Mouse (Mus musculus): ENCODE data around the gene Mas1. TPM values are rescaled to one million over a fixed set of nuclear protein-coding genes. Genes with fewer than 3 reads are reported as not detected.
A peak's percentile ranks its signal among the peaks of the same experiment; 100 is the strongest.

The Mas1 gene
- polyA plus RNA-seq, 1 experiment from 2014 or later, result 1.2 TPM

- no peak for ATAC-seq (ENCODE audit: insufficient number of reproducible peaks, insufficient read depth, low FRiP score, low TSS enrichment, low read depth)
- H3K4me2 ChIP-seq, result no peak overlapping the region
- H3K4me1 ChIP-seq, result peaks cover 5% of the 10 kb centered on the region
- no peak overlapping the region for H3K9ac ChIP-seq
- H3K36me3 ChIP-seq, result peaks cover 66% of the 10 kb centered on the region
- no peaks in the 10 kb centered on the region for H3K27me3 ChIP-seq
- no peak overlapping the region for H3K4me3 ChIP-seq
- H3K9me3 ChIP-seq, result 0 out of 2 replicates have a peak, but pooled peaks cover 4% of the 10 kb centered on the region
- no peak overlapping the region for H3K27ac ChIP-seq
- 94% methylated on average over 3 of the region's 3 CpGs for WGBS
Measured at GRCm38 (mm10) chr17:12814502-12814901, 53.4 kb downstream of the Mas1 start.

- no peaks in the 10 kb centered on the region for H3K27me3 ChIP-seq
- no peak overlapping the region for H3K27ac ChIP-seq
- no peak overlapping the region for H3K4me2 ChIP-seq
- ATAC-seq (ENCODE audit: insufficient number of reproducible peaks, insufficient read depth, low FRiP score, low TSS enrichment, low read depth), result no peak
- peak overlapping the region; percentile 21; the same call in 1 of the 2 replicates for H3K9ac ChIP-seq
- H3K4me3 ChIP-seq, result no peak overlapping the region
- peaks cover 30% of the 10 kb centered on the region for H3K36me3 ChIP-seq
- no peaks in the 10 kb centered on the region for H3K9me3 ChIP-seq
- 89% methylated on average over 1 of the region's 1 CpGs for WGBS
- peaks cover 5% of the 10 kb centered on the region for H3K4me1 ChIP-seq
Measured at GRCm38 (mm10) chr17:12810973-12811303, 57.0 kb downstream of the Mas1 start.

GRCm38 (mm10) chr17:12810103-12810972, 57.6 kb downstream of the Mas1 start:
- H3K27ac ChIP-seq, result peak overlapping the region; percentile 77
- WGBS, result 20% methylated on average over 14 of the region's 14 CpGs
- peak overlapping the region; percentile 49; the same call in 1 of the 2 replicates for H3K9ac ChIP-seq

GRCm38 (mm10) chr17:12808851-12809250, 59.1 kb downstream of the Mas1 start:
- no peak overlapping the region for H3K4me2 ChIP-seq
- H3K4me3 ChIP-seq, result no peak overlapping the region
- peaks cover 5% of the 10 kb centered on the region for H3K4me1 ChIP-seq
- H3K27ac ChIP-seq, result no peak overlapping the region
- H3K27me3 ChIP-seq, result no peaks in the 10 kb centered on the region
- no peaks in the 10 kb centered on the region for H3K9me3 ChIP-seq
- ATAC-seq (ENCODE audit: insufficient number of reproducible peaks, insufficient read depth, low FRiP score, low TSS enrichment, low read depth), result no peak
- 91% methylated on average over 6 of the region's 6 CpGs for WGBS
- peaks cover 13% of the 10 kb centered on the region for H3K36me3 ChIP-seq
- H3K9ac ChIP-seq, result no peak overlapping the region

More at GRCm38 (mm10) chr17:12810103-12810972, 57.6 kb downstream of the Mas1 start:
- ATAC-seq (ENCODE audit: insufficient number of reproducible peaks, insufficient read depth, low FRiP score, low TSS enrichment, low read depth), result peak; percentile 56; the same call in 1 of the 2 replicates
- Histone ChIP-seq H3K36me3 (peaks cover 24% of the 10 kb centered on the region), H3K4me3 (no peak overlapping the region), H3K9me3 (no peaks in the 10 kb centered on the region), H3K4me1 (peaks cover 5% of the 10 kb centered on the region), H3K4me2 (no peak overlapping the region), H3K27me3 (no peaks in the 10 kb centered on the region)

GRCm38 (mm10) chr17:12804584-12805445, 63.1 kb downstream of the Mas1 start:
- Histone ChIP-seq H3K27me3 (no peaks in the 10 kb centered on the region), H3K4me3 (no peak overlapping the region), H3K4me2 (no peak overlapping the region), H3K9ac (no peak overlapping the region), H3K9me3 (no peaks in the 10 kb centered on the region), H3K36me3 (0 out of 2 replicates have a peak, but pooled peaks cover 3% of the 10 kb centered on the region), H3K4me1 (no peaks in the 10 kb centered on the region), H3K27ac (no peak overlapping the region)
- no peak for ATAC-seq (ENCODE audit: insufficient number of reproducible peaks, insufficient read depth, low FRiP score, low TSS enrichment, low read depth)

- H3K27ac ChIP-seq, result no peak overlapping the region
Measured at GRCm38 (mm10) chr17:12801861-12802540, 65.9 kb downstream of the Mas1 start.

GRCm38 (mm10) chr17:12799368-12800275, 68.3 kb downstream of the Mas1 start:
- WGBS, result 85% methylated on average over 12 of the region's 12 CpGs
- Histone ChIP-seq H3K27ac (0 out of 2 replicates have a peak overlapping the region, but pooled peaks have one; percentile 22), H3K36me3 (0 out of 2 replicates have a peak, but pooled peaks cover 5% of the 10 kb centered on the region)

More at GRCm38 (mm10) chr17:12801861-12802540, 65.9 kb downstream of the Mas1 start:
- Histone ChIP-seq H3K4me3 (no peak overlapping the region), H3K4me2 (no peak overlapping the region), H3K9me3 (no peaks in the 10 kb centered on the region), H3K36me3 (0 out of 2 replicates have a peak, but pooled peaks cover 8% of the 10 kb centered on the region), H3K27me3 (no peaks in the 10 kb centered on the region), H3K4me1 (no peaks in the 10 kb centered on the region), H3K9ac (no peak overlapping the region)
- 54% methylated on average over 9 of the region's 9 CpGs for WGBS
- ATAC-seq (ENCODE audit: insufficient number of reproducible peaks, insufficient read depth, low FRiP score, low TSS enrichment, low read depth), result no peak

GRCm38 (mm10) chr17:12798571-12798970, 69.4 kb downstream of the Mas1 start:
- Histone ChIP-seq H3K36me3 (0 out of 2 replicates have a peak, but pooled peaks cover 5% of the 10 kb centered on the region), H3K4me1 (peaks cover 20% of the 10 kb centered on the region), H3K4me2 (no peak overlapping the region), H3K9me3 (no peaks in the 10 kb centered on the region), H3K4me3 (no peak overlapping the region), H3K27ac (no peak overlapping the region), H3K27me3 (no peaks in the 10 kb centered on the region), H3K9ac (no peak overlapping the region)
- no peak for ATAC-seq (ENCODE audit: insufficient number of reproducible peaks, insufficient read depth, low FRiP score, low TSS enrichment, low read depth)
- WGBS, result 94% methylated on average over 3 of the region's 3 CpGs

More at GRCm38 (mm10) chr17:12799368-12800275, 68.3 kb downstream of the Mas1 start:
- Histone ChIP-seq H3K4me1 (peaks cover 10% of the 10 kb centered on the region), H3K9ac (no peak overlapping the region), H3K9me3 (no peaks in the 10 kb centered on the region), H3K4me3 (no peak overlapping the region), H3K4me2 (no peak overlapping the region), H3K27me3 (no peaks in the 10 kb centered on the region)
- ATAC-seq (ENCODE audit: insufficient number of reproducible peaks, insufficient read depth, low FRiP score, low TSS enrichment, low read depth), result no peak

- Histone ChIP-seq H3K9me3 (no peaks in the 10 kb centered on the region), H3K4me3 (no peak overlapping the region), H3K27ac (no peak overlapping the region), H3K4me2 (no peak overlapping the region), H3K36me3 (0 out of 2 replicates have a peak, but pooled peaks cover 5% of the 10 kb centered on the region), H3K27me3 (no peaks in the 10 kb centered on the region), H3K4me1 (peaks cover 29% of the 10 kb centered on the region), H3K9ac (no peak overlapping the region)
- 70% methylated on average over 3 of the region's 3 CpGs for WGBS
- ATAC-seq (ENCODE audit: insufficient number of reproducible peaks, insufficient read depth, low FRiP score, low TSS enrichment, low read depth), result no peak
Measured at GRCm38 (mm10) chr17:12797427-12798029, 70.4 kb downstream of the Mas1 start.

GRCm38 (mm10) chr17:12796633-12797032, 71.3 kb downstream of the Mas1 start:
- no peaks in the 10 kb centered on the region for H3K9me3 ChIP-seq
- no peak overlapping the region for H3K9ac ChIP-seq
- WGBS, result 88% methylated on average over 3 of the region's 3 CpGs
- no peak overlapping the region for H3K4me3 ChIP-seq
- no peak for ATAC-seq (ENCODE audit: insufficient number of reproducible peaks, insufficient read depth, low FRiP score, low TSS enrichment, low read depth)
- H3K36me3 ChIP-seq, result 0 out of 2 replicates have a peak, but pooled peaks cover 5% of the 10 kb centered on the region
- H3K27ac ChIP-seq, result no peak overlapping the region
- peaks cover 35% of the 10 kb centered on the region for H3K4me1 ChIP-seq
- no peaks in the 10 kb centered on the region for H3K27me3 ChIP-seq
- no peak overlapping the region for H3K4me2 ChIP-seq

All from embryonic facial prominence, embryonic 13.5 days (tissue).